Mouse (Mus musculus) G1E (cell line): ENCODE measurements around the gene Sulf2.

ENCODE experiments used
- CTCF ChIP-seq: IDR thresholded peaks from 2 replicates; pipeline ENCODE4 v1.5.1; 2012; ENCODE audit warnings: low read depth, low read length, inconsistent platforms, mixed read lengths
- GATA1 ChIP-seq: IDR thresholded peaks from 2 replicates; pipeline ENCODE4 v1.6.1; 2012; ENCODE audit warnings: borderline replicate concordance, low read length, inconsistent platforms, mixed read lengths
- POLR2AphosphoS5 ChIP-seq: IDR thresholded peaks from 2 replicates; pipeline ENCODE4 v1.6.1; 2012; ENCODE audit warnings: low read depth, low read length, inconsistent platforms; ENCODE audit not compliant: insufficient replicate concordance

DNA sequence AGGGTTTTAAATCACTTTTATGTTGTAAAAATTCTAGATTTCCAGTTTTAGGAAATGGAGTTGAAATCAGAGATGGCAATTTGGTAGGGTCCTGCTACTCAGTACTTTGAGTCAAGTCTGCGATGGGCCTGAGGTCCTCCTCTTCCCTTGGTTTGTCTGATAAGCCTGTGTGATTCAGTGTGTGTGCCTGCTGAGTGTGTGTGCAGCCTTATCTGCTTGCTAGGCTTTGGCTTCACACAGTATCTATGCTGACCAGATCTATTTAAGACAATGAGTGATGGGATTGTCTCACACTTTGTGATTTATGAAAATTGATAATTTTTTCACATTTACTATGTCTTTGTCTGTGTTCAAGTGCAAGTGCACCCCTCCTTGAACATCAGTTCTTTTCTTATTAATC, 112.9 kb downstream of the Sulf2 start:
- no peak for TF ChIP-seq CTCF
- no peak for TF ChIP-seq POLR2AphosphoS5
- no peak for TF ChIP-seq GATA1
